Mouse (Mus musculus): ENCODE measurements around the gene Map3k20. TPM values are rescaled to one million over a fixed set of nuclear protein-coding genes. Genes with fewer than 3 reads are reported as not detected.

Map3k20 gene
- polyA plus RNA-seq, 1 experiment from 2014 or later, result 7.3 TPM

- Histone ChIP-seq H3K27me3 (replicated peaks; ENCODE audit: low read depth, poor library complexity, severe bottlenecking) (no peaks in the 10 kb centered on the region), H3K4me3 (no peak overlapping the region), H3K36me3 (replicated peaks) (peaks cover 10% of the 10 kb centered on the region), H3K4me1 (peaks cover 18% of the 10 kb centered on the region), H3K9me3 (no peaks in the 10 kb centered on the region), H3K27ac (replicated peaks) (no peak overlapping the region)
- 91% methylated on average over 5 of the region's 5 CpGs for WGBS
- DNase-seq (ENCODE audit: low spot score), result no peak
These were observed 22.9 kb downstream of the Map3k20 start for GRCm38 (mm10) chr2:72308351-72308750.

DNA sequence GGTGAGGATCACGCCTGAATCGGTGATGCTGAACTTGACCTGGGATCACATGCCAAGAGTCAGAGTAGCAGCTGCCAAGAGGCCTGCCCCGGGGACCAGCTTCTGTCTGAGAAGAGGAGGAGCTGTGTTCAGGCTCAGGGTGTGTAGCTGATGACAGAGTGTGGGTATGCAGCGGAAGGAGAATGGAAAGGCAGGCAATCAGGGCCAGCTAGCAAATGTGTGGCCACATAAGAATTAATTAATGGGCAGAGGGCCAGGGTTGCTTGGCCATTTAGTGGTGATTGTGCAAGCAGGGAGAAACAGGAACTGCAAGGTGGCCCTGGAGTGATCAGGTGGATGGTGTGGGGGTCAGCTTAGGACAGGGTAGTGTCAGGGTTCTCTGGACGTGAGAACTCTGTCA lies 23.5 kb downstream of the Map3k20 start:
- WGBS, result 85% methylated on average over 5 of the region's 5 CpGs
- Histone ChIP-seq H3K9me3 (no peaks in the 10 kb centered on the region), H3K27ac (replicated peaks) (no peak overlapping the region), H3K4me3 (no peak overlapping the region), H3K27me3 (replicated peaks; ENCODE audit: low read depth, poor library complexity, severe bottlenecking) (no peaks in the 10 kb centered on the region), H3K4me1 (peaks cover 17% of the 10 kb centered on the region), H3K36me3 (replicated peaks) (peaks cover 10% of the 10 kb centered on the region)
- no peak for DNase-seq (ENCODE audit: low spot score)

DNA sequence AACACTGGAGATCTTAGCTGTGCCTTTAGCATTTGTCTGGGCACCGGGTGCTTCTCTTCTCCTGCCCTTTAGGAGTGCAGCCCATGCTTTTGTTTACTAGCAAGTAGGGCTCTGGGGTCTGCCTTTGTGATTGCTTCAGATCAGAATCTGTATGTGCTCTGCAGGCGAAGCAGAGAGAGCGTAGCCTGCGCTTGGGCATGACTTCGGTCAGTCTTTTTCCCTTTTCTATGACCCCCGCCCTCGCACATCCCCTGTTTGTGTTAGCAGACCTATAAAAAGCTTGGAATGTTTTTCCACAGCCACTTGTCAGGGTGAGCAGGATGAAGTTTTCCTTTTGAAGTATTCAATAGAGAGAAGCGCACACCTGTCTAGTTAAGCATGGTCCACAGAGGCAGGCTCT lies 26.0 kb downstream of the Map3k20 start:
- no peaks in the 10 kb centered on the region for H3K9me3 ChIP-seq
- no peak for DNase-seq (ENCODE audit: low spot score)
- WGBS, result 77% methylated on average over 8 of the region's 8 CpGs
- no peak overlapping the region for H3K27ac ChIP-seq (replicated peaks)
- no peak overlapping the region for H3K4me3 ChIP-seq
- no peaks in the 10 kb centered on the region for H3K27me3 ChIP-seq (replicated peaks; ENCODE audit: low read depth, poor library complexity, severe bottlenecking)
- peaks cover 12% of the 10 kb centered on the region; the same call in 1 of the 2 replicates for H3K4me1 ChIP-seq
- no peaks in the 10 kb centered on the region for H3K36me3 ChIP-seq (replicated peaks)

DNA sequence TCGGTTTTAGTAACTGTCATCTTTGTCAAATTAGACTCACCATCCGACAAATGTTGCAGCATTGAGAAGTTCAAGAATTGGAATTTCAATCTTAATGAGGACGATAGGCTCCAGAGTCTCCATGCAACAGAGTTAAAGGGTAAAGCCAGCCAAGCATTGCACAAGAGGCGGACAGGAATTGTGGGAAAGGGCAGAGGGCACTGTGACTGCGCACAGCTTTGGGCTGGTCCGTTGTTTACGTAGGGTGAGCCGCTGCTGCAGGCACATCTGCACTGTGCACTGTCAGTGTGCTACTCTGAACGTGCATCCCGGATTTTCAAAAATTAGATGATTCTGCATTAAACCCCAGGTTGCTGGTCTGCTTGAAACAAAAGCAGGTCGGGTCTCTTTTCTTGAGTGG lies 27.9 kb downstream of the Map3k20 start:
- 76% methylated on average over 11 of the region's 11 CpGs for WGBS
- no peak for DNase-seq (ENCODE audit: low spot score)
- peaks cover 13% of the 10 kb centered on the region for H3K4me1 ChIP-seq

GRCm38 (mm10) chr2:72318421-72318820 lies 33.0 kb downstream of the Map3k20 start:
- Histone ChIP-seq H3K36me3 (replicated peaks) (no peaks in the 10 kb centered on the region), H3K27me3 (replicated peaks; ENCODE audit: low read depth, poor library complexity, severe bottlenecking) (no peaks in the 10 kb centered on the region), H3K9me3 (no peaks in the 10 kb centered on the region), H3K4me1 (peaks cover 24% of the 10 kb centered on the region), H3K27ac (replicated peaks) (no peak overlapping the region), H3K4me3 (no peak overlapping the region)
- 75% methylated on average over 4 of the region's 4 CpGs for WGBS
- no peak for DNase-seq (ENCODE audit: low spot score)

More for the DNA sequence above, 27.9 kb downstream of the Map3k20 start:
- H3K27me3 ChIP-seq (replicated peaks; ENCODE audit: low read depth, poor library complexity, severe bottlenecking), result no peaks in the 10 kb centered on the region
- no peak overlapping the region for H3K4me3 ChIP-seq
- H3K9me3 ChIP-seq, result no peaks in the 10 kb centered on the region
- no peaks in the 10 kb centered on the region for H3K36me3 ChIP-seq (replicated peaks)
- H3K27ac ChIP-seq (replicated peaks), result no peak overlapping the region

DNA sequence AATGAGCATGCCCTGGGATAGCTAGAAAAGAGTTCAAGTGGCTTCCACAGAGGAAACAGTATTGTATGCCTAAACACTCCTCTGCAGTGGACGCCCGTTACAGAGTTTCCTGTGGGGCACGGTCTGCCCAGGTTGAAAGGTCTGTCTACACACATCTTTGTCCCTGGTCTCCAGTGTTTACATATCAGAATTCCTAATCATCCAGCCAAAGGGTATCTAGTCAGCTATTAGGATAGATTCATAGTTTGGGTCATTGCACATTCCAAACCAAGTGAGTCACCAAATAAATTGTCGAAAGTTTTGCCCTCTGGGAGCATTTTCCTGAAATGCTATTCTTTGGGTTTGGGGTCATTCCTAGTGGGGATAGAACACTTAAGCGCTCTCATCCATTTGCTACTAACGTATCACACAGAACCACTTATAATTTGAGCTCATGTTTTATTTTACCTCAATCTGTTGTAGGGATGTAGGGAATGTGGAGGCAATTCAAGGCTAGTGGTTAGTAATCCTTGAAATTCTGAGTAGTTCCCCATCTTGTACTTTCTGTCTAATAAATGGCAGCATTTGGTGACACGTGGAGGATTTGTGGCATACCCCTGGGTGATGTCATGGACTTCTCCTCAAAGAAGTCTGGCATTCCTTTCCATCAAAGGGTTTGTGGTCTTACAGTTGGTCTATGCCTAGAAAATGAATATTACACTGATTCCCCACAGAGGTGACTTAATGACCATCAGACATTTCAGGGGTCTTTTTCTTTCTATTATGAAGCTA lies 33.8 kb downstream of the Map3k20 start:
- no peaks in the 10 kb centered on the region for H3K27me3 ChIP-seq (replicated peaks; ENCODE audit: low read depth, poor library complexity, severe bottlenecking)
- DNase-seq (ENCODE audit: low spot score), result no peak
- no peaks in the 10 kb centered on the region for H3K36me3 ChIP-seq (replicated peaks)
- peaks cover 24% of the 10 kb centered on the region for H3K4me1 ChIP-seq
- no peak overlapping the region for H3K27ac ChIP-seq (replicated peaks)
- no peak overlapping the region for H3K4me3 ChIP-seq
- 79% methylated on average over 7 of the region's 7 CpGs for WGBS
- no peaks in the 10 kb centered on the region for H3K9me3 ChIP-seq

DNA sequence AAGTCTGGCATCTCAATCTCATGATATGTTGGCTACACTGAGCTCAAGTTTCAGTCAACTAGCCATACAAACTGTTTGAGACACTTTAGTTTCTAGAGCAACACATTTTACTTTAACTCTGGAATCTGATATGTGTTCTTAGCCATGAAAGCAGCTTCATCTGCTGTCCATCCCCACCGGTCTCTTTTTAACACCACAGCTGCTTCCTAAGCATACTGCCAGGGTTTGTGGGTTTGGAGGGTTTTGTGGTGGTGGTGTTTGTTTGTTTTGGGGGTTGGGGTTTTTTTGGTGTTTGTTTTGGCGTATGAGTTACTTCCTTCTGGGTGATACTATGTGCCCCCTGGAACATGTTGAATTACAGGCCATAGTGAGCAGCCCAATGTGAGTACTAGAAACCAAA lies 35.2 kb downstream of the Map3k20 start:
- DNase-seq (ENCODE audit: low spot score), result no peak
- no peak overlapping the region for H3K27ac ChIP-seq (replicated peaks)
- 84% methylated on average over 2 of the region's 2 CpGs for WGBS

DNA sequence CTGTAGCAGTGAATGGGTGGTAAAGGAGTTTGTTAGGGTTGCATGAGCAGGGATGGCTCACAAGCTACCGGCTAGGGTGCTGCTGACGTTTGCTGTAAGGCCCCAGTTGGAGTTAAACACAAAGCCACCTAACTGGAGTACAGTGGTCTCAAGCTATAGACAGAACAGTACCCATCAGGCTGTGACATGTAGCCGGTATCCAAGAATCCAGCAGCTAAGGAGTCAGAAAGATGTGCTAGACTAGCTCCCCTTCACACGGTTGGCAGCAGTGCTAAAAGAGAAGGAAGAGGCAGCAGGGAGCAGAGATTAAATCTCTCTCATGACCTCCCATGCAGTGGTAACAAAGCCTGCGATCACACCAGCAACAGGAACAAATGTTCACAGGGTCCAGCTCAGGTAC lies 36.2 kb downstream of the Map3k20 start:
- H3K9me3 ChIP-seq, result no peaks in the 10 kb centered on the region
- no peaks in the 10 kb centered on the region for H3K36me3 ChIP-seq (replicated peaks)
- no peak overlapping the region for H3K27ac ChIP-seq (replicated peaks)
- no peaks in the 10 kb centered on the region for H3K27me3 ChIP-seq (replicated peaks; ENCODE audit: low read depth, poor library complexity, severe bottlenecking)
- H3K4me1 ChIP-seq, result peaks cover 30% of the 10 kb centered on the region
- DNase-seq (ENCODE audit: low spot score), result no peak
- no peak overlapping the region for H3K4me3 ChIP-seq
- 78% methylated on average over 5 of the region's 5 CpGs for WGBS

More for the DNA sequence above, 35.2 kb downstream of the Map3k20 start:
- Histone ChIP-seq H3K4me1 (peaks cover 25% of the 10 kb centered on the region), H3K36me3 (replicated peaks) (no peaks in the 10 kb centered on the region), H3K9me3 (no peaks in the 10 kb centered on the region), H3K4me3 (no peak overlapping the region), H3K27me3 (replicated peaks; ENCODE audit: low read depth, poor library complexity, severe bottlenecking) (no peaks in the 10 kb centered on the region)

GRCm38 (mm10) chr2:72322681-72323353 lies 37.4 kb downstream of the Map3k20 start:
- 82% methylated on average over 11 of the region's 11 CpGs for WGBS
- peaks cover 38% of the 10 kb centered on the region for H3K4me1 ChIP-seq
- DNase-seq (ENCODE audit: low spot score), result no peak
- no peaks in the 10 kb centered on the region for H3K9me3 ChIP-seq
- H3K27ac ChIP-seq (replicated peaks), result no peak overlapping the region
- no peak overlapping the region for H3K4me3 ChIP-seq
- H3K27me3 ChIP-seq (replicated peaks; ENCODE audit: low read depth, poor library complexity, severe bottlenecking), result no peaks in the 10 kb centered on the region
- no peaks in the 10 kb centered on the region for H3K36me3 ChIP-seq (replicated peaks)

- Histone ChIP-seq H3K27ac (replicated peaks) (no peak overlapping the region), H3K4me3 (no peak overlapping the region), H3K4me1 (peaks cover 27% of the 10 kb centered on the region), H3K27me3 (replicated peaks; ENCODE audit: low read depth, poor library complexity, severe bottlenecking) (no peaks in the 10 kb centered on the region), H3K36me3 (replicated peaks) (no peaks in the 10 kb centered on the region), H3K9me3 (no peaks in the 10 kb centered on the region)
- DNase-seq (ENCODE audit: low spot score), result no peak
- 86% methylated on average over 12 of the region's 12 CpGs for WGBS
These were observed 39.0 kb downstream of the Map3k20 start for GRCm38 (mm10) chr2:72324436-72324835.

GRCm38 (mm10) chr2:72326491-72326890 lies 41.1 kb downstream of the Map3k20 start:
- H3K4me3 ChIP-seq, result no peak overlapping the region
- DNase-seq (ENCODE audit: low spot score), result no peak
- no peaks in the 10 kb centered on the region for H3K9me3 ChIP-seq
- no peaks in the 10 kb centered on the region for H3K27me3 ChIP-seq (replicated peaks; ENCODE audit: low read depth, poor library complexity, severe bottlenecking)
- no peak overlapping the region for H3K27ac ChIP-seq (replicated peaks)
- WGBS, result 72% methylated on average over 6 of the region's 6 CpGs
- peaks cover 23% of the 10 kb centered on the region for H3K4me1 ChIP-seq
- no peaks in the 10 kb centered on the region for H3K36me3 ChIP-seq (replicated peaks)

- DNase-seq (ENCODE audit: low spot score), result no peak
- no peaks in the 10 kb centered on the region for H3K27me3 ChIP-seq (replicated peaks; ENCODE audit: low read depth, poor library complexity, severe bottlenecking)
- peaks cover 14% of the 10 kb centered on the region for H3K4me1 ChIP-seq
- WGBS, result 81% methylated on average over 3 of the region's 3 CpGs
- H3K36me3 ChIP-seq (replicated peaks), result no peaks in the 10 kb centered on the region
- no peak overlapping the region for H3K27ac ChIP-seq (replicated peaks)
- no peak overlapping the region for H3K4me3 ChIP-seq
- no peaks in the 10 kb centered on the region for H3K9me3 ChIP-seq
These were observed 43.0 kb downstream of the Map3k20 start for GRCm38 (mm10) chr2:72328435-72328834.

DNA sequence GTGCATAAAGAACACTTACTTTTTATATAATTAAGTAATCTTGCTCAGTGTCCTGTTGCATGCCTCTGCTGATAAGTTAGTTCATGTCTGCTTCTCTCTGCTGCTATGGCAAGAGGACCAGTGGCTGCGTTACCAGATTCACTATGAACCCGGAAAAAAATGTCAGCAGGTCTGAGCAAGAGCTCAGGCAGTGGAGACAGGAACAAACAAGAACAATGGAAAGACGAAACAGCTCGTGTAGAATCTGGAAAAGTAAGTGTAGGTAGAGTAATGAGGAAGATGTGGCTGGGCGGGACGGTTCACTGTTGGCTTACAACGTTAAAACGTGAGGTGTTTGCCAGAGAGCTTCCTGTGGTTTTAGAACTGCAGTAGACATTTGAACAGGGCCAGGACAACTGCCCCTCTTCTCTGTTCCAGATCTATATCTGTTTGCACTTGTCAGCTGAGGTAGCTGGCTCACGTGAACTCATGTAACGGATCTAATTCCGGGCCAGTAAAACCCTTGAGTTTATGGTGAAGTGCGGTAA lies 45.6 kb downstream of the Map3k20 start:
- Histone ChIP-seq H3K9me3 (no peaks in the 10 kb centered on the region), H3K27me3 (replicated peaks; ENCODE audit: low read depth, poor library complexity, severe bottlenecking) (no peaks in the 10 kb centered on the region), H3K36me3 (replicated peaks) (no peaks in the 10 kb centered on the region), H3K27ac (replicated peaks) (no peak overlapping the region), H3K4me3 (no peak overlapping the region), H3K4me1 (peaks cover 9% of the 10 kb centered on the region)
- WGBS, result 85% methylated on average over 12 of the region's 12 CpGs
- DNase-seq (ENCODE audit: low spot score), result no peak

All from embryonic facial prominence, embryonic 10.5 days (tissue).